Mouse (Mus musculus) gastrocnemius, adult 8-10 months (tissue): ENCODE measurements around the gene Higd1c. TPM values are rescaled to one million over a fixed set of nuclear protein-coding genes. Genes with fewer than 3 reads are reported as not detected.
"Not testable (repeated sequence)": the region's sequence is repeated elsewhere in the genome, so short reads cannot be mapped to it uniquely, and the experiment has no call there.

ENCODE experiments used
- DNase-seq, 2 experiments: peaks; one replicate each; pipeline ENCODE4 v3.0.0; 2022; ENCODE audit warnings: low spot score in 2 of 2
- total RNA-seq, 4 experiments: library from RNA; stranded (reverse); gene quantifications; 2 replicates each; pipeline ENCODE4 v1.2.4; 2022

The Higd1c gene
- total RNA-seq, 4 experiments from 2014 or later: not detected

DNA sequence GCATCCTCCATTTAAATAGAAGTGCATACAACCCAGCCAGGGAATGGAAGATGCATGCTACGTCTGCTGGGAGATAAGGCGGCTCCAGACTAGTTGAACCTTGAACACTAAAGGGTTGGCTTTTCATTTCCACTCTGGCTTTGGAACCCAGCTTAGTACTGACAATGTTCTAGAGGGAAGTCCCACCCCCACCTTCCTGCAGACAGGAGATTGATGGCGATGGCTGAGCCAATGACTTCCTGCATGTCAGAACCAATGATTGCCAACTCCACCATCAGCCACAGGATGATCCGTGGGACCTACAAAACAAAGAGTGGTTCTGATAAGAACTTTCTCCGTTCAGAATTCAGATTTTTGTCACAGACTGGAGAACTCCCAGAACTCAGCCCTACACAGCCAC, 41.7 kb downstream of the Higd1c start:
- DNase-seq: no peak

- DNase-seq: no peak
Measured at GRCm38 (mm10) chr15:100410918-100411672, 46.8 kb downstream of the Higd1c start.

GRCm38 (mm10) chr15:100411731-100412130, 47.4 kb downstream of the Higd1c start:
- no peak for DNase-seq

- DNase-seq: no peak
Measured at GRCm38 (mm10) chr15:100413306-100413705, 49.0 kb downstream of the Higd1c start.

- peak; percentile 50 to 57 for DNase-seq
Measured at GRCm38 (mm10) chr15:100414011-100414410, 49.7 kb downstream of the Higd1c start.

DNA sequence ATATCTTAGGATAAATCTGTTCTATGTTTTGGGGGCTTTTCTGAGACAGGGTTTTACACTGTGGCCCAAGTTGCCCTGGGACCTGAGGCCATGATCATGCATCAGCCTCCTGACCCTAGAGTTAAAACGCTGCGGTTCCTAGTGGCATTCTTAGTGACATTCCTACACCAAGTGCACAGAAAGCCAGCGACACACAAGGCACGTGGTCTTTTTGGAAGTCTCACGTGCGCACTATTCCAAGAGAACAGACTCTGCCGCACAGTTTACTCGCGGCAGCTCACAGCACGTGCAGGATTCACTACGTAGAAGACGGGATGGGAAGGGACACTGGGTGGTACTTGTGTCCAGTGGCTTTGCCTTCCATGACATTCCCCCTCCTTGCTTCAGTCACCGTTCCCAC, 50.6 kb downstream of the Higd1c start:
- no peak for DNase-seq

DNA sequence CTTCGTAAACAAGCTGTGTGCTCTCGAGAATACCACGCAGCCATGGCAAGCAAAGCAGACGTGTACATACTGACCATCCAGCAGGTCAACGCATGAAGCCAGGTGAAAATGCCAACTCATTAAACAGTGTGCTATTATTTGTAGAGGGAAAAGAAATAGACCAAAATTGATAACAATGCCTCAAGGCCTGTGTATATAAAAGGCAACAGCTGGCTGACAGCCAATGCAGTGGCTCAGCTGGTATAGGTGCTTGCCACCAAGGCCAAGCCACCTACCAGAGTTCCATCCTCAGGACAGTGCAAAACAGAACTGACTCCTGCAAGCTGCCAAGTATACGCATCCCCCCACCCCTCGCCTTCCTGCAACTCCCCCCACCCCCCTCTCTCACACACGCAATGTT, 51.3 kb downstream of the Higd1c start:
- DNase-seq: no peak

GRCm38 (mm10) chr15:100417854-100418450, 53.6 kb downstream of the Higd1c start:
- no peak for DNase-seq

DNA sequence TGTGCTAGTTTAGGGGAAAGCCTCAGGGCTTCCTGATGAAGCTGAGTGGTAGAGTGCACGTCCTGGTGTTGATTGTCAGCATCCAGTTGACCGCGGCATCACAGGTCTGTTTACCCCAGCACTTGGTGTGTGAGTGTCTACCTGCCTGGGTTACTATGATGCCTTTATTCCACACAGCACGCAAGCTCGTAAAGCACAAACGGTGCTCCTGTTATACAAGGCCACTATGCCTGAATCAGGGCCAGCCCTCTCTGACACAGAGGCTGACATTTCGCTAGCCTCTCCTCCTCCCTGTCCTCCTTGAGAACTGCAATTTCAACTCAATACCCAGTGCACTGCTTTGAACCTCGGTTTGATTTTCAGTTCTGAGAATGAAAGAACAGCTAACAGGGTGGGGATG, 55.0 kb downstream of the Higd1c start:
- peak; percentile 33 to 39 for DNase-seq

GRCm38 (mm10) chr15:100419901-100420745, 55.8 kb downstream of the Higd1c start:
- no peak for DNase-seq

GRCm38 (mm10) chr15:100421059-100421757, 56.9 kb downstream of the Higd1c start:
- no peak for DNase-seq

GRCm38 (mm10) chr15:100421758-100422197, 57.4 kb downstream of the Higd1c start, which contains the start of gene Gm5475:
Gene Gm5475 (plus strand): TSS chr15:100422147.
- DNase-seq: not testable (repeated sequence)

DNA sequence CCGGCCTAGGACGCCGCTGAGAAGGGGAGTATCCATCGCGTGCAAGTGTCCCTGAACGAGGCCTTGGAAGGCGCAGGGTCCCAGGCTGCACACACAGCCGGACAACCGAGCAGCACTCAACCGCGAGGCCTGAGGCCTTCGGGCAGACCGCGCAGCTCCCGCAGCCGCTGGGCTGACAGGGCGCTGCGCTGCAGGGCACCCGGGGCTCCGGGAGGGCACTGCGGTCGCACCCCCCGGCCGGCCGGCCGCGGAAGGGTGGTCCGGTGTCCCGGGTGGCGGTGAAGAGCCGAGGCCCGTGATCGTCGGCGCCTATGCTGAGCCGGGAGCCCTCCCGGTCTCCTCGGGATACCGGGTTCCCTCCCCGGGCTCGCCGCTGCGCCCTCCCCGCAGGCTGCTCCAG, 58.1 kb downstream of the Higd1c start:
- no peak for DNase-seq

DNA sequence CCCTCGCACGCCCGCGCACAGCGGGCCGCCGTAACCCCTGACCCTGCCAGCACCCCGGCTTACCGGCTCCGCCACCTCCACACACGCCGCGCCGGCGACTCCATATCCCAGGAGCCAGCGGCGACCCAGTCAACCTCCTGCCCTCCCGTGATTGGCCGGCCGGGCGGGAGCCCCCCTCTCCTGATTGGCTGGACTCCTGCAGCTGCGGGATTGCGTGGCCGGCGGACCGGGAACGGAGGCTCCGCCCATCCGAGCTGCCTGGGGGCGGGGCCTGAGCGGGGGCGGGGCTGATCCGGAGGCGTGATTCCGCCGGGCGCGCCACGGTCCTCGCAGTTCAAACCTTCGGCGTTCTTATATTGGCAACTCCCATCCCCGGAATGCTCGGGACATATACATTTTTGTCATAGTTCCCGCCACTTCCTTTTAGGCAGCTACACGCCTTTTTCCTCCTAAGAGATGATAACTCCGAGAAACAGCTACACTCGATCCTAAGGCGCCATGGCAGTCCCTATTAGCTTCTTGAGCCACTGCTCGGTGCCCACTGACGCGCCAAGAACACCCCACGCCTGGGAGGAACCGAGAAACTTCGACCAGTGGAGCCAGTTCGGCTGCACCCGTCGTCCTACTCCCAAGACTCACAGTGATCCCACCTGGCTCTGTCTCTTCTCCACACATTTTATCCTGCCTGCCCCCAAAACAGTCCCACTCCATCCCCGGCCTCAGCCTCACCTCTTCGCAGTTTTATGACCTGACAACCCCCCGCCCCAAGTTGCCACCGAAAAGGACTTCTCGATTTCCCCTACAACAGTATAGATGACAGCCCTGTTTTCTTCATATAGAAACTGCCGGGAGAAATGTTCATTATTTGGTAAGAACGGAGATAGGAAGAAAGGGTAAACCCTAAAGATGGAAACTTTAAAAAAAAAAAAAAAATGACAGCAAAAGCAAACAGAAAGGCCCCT, 58.8 kb downstream of the Higd1c start:
- peak; percentile 94 to 96 for DNase-seq

DNA sequence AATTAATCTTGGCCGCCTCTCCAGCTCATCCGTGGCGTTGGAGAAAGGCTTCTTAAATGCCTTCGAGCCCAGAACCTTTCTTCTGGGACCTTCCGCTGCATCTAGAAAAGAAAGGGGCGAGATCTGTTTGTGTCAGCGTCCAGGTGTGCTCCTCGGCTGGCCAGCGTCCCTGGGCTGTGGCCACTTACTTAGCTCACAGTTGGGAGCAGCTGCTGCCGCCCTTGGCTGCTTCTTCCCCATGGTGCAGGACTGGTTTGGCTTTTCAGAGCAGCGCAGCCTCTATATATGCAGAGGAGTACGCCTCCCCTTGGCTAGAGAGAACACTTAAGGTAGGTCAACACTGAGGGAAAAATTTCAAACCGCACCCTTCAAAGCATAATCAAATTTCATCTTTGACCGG, 59.6 kb downstream of the Higd1c start:
- peak in 1 of 2 experiments; percentile 22 for DNase-seq

DNA sequence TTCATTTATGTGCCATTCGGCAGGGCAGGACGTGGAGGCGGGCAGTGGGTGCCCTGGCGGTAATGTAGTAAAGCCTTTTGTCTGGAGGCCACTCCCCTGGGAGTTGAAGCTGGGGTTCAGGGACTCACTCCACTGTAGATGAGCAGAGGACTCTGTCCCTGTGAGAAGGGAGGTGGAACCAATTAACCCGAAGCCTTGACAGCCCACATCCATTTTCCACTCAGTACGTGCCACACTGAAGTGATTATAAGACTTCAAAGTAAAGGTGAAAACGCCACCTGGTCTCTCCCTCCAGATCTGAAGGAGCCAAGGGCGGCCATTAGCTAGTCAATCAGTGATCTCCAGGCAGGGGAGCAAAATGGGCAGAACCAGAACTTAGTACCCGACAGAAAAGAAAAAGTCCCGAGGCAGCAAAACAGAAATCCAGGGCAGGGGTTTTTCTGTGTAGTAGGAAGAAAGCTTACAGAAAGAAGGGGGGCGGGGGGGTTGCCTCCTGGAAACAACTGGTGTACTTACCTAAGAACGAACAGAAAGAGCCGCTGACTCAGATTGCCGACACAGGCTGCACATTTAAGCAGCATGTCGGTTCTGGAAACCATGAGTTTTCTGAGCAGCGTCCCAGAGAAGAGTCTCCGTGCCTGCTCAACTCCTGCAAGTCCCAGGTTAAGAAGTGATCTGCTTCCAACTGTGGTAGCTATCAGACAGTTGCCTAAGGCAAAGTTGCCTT, 60.2 kb downstream of the Higd1c start, which contains the start of gene Slc11a2:
TSS of gene Slc11a2 (minus strand) at position 677 of the 727 bp plus-strand sequence.
- no peak for DNase-seq

GRCm38 (mm10) chr15:100428296-100428905, 64.1 kb downstream of the Higd1c start:
- no peak for DNase-seq

- no peak for DNase-seq
Measured at GRCm38 (mm10) chr15:100429959-100430565, 65.7 kb downstream of the Higd1c start.
